ENCODE assay signal across 8 mouse cellular contexts in the genomic region with DNA sequence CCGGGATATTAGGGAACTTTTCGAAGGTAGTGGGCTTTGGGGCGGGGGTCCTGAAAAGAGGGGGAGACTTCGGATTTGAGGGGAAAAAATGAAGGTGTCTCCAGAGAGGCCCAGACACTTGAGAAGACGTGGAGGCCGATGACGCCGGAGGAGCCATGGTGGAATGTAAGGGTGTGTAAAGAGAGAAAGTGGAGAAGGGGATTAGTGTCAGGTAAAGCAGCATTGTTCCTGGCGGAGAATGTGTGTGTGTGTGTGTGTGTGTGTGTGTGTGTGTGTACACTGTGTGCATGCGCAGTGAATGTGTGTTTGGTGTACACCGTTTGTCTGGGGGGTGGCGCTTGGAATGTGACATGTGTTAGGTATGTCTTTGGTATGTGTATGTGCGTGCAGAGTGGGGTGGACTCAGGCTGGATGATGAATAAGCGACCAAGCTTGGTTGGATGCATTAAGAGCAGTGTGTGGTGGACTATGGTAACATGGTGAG. TPM values are rescaled to one million over a fixed set of nuclear protein-coding genes. Genes with fewer than 3 reads are reported as not detected.
A peak's percentile ranks its signal among the peaks of the same experiment; 100 is the strongest.
DNase-seq lines count a peak whose midpoint lies in the region; ATAC-seq and TF ChIP-seq lines count a peak whose summit lies in the region.

No protein-coding gene starts in this region.

- H3K27me3 ChIP-seq in kidney, embryonic 14.5 days (ENCODE audit: control insufficient read depth, insufficient read depth, low read length): no peaks in the 10 kb centered on the region
- H3K27me3 ChIP-seq in lung, embryonic 14.5 days (ENCODE audit: insufficient read depth, low read length): no peaks in the 10 kb centered on the region

- H3K4me3 ChIP-seq in kidney, embryonic 14.5 days (ENCODE audit: low read length): peak overlapping the region; percentile 61
- peak overlapping the region; percentile 60 for H3K4me3 ChIP-seq in lung, embryonic 14.5 days (ENCODE audit: low read depth, low read length)

- TF ChIP-seq CTCF in lung, embryonic 14.5 days (IDR thresholded peaks at IDR 0.05; ENCODE audit: low read depth): no peak

- H3K4me2 ChIP-seq in kidney, embryonic 14.5 days (replicated peaks; ENCODE audit: low read depth, low read length): peak overlapping the region; percentile 42
- peak overlapping the region; percentile 62 for H3K4me2 ChIP-seq in lung, embryonic 14.5 days

- H3K27ac ChIP-seq in kidney, embryonic 14.5 days (ENCODE audit: low read depth, low read length): no peak overlapping the region; the same call in 1 of the 2 replicates
- peak overlapping the region; percentile 8; the same call in 1 of the 2 replicates for H3K27ac ChIP-seq in lung, embryonic 14.5 days (ENCODE audit: low read depth)

- DNase-seq in 3T3-L1 (ENCODE audit: low read depth, low spot score): peak; percentile 68
- peak; percentile 27 for DNase-seq in CD4-positive helper T cell, adult 2 months (ENCODE audit: low read depth, low spot score)
- DNase-seq in cerebellum, adult 18-20 months: peak; percentile 21 to 22
- peak; percentile 35 for DNase-seq in forelimb bud, embryonic 11.5 days (ENCODE audit: low read depth, low spot score)
- peak; percentile 21 for DNase-seq in lung, embryonic 14.5 days
- DNase-seq in retina, embryonic 14.5 days (ENCODE audit: low spot score): peak; percentile 6
- DNase-seq in spleen, adult 12 weeks (ENCODE audit: low spot score): no peak

- ATAC-seq in kidney, embryonic 14.5 days (ENCODE audit: low FRiP score, low TSS enrichment): peak; percentile 17; the same call in 1 of the 2 replicates
- ATAC-seq in lung, embryonic 14.5 days (ENCODE audit: insufficient read depth): peak; percentile 40; the same call in 1 of the 2 replicates

- 38% methylated on average over 14 of the region's 14 CpGs for WGBS in kidney, embryonic 14.5 days
- 14% methylated on average over 14 of the region's 14 CpGs for WGBS in lung, embryonic 14.5 days

- peak overlapping the region; percentile 81 for H3K9ac ChIP-seq in kidney, embryonic 14.5 days (ENCODE audit: low read depth, low read length)
- H3K9ac ChIP-seq in lung, embryonic 14.5 days: peak overlapping the region; percentile 77

- H3K9me3 ChIP-seq in kidney, embryonic 14.5 days (ENCODE audit: control insufficient read depth, low read length): no peaks in the 10 kb centered on the region
- H3K9me3 ChIP-seq in lung, embryonic 14.5 days (ENCODE audit: low read depth, low read length): no peaks in the 10 kb centered on the region

- H3K4me1 ChIP-seq in kidney, embryonic 14.5 days (ENCODE audit: control insufficient read depth, insufficient read depth, low read length): no peaks in the 10 kb centered on the region
- no peaks in the 10 kb centered on the region for H3K4me1 ChIP-seq in lung, embryonic 14.5 days (ENCODE audit: insufficient read depth)

- H3K36me3 ChIP-seq in kidney, embryonic 14.5 days (ENCODE audit: control insufficient read depth, insufficient read depth, low read length): peaks cover 4% of the 10 kb centered on the region; the same call in 1 of the 2 replicates
- peaks cover 11% of the 10 kb centered on the region; the same call in 1 of the 2 replicates for H3K36me3 ChIP-seq in lung, embryonic 14.5 days (ENCODE audit: insufficient read depth)

RNA-seq across cellular contexts. Expression of gene Pgrmc1, which starts 0.9 kb away (rescaled TPM):
- polyA plus RNA-seq in kidney, embryonic 14.5 days (2014; fragmentation: Nextera tagmentation; extraction: Ambion mirVana): 256 and 282 TPM in 2 replicates
- polyA plus RNA-seq in lung, embryonic 14.5 days (2014; fragmentation: Nextera tagmentation; extraction: Ambion mirVana): 219 and 240 TPM in 2 replicates

RNA-seq across cellular contexts. Expression of gene Akap17b, which starts 46.3 kb away (rescaled TPM):
- 4.0 TPM in 2 replicates for polyA plus RNA-seq in kidney, embryonic 14.5 days (2014; fragmentation: Nextera tagmentation; extraction: Ambion mirVana)
- 3.1 TPM in 2 replicates for polyA plus RNA-seq in lung, embryonic 14.5 days (2014; fragmentation: Nextera tagmentation; extraction: Ambion mirVana)
